Mouse (Mus musculus): ENCODE results near the gene Dyrk1a. TPM values are rescaled to one million over a fixed set of nuclear protein-coding genes. Genes with fewer than 3 reads are reported as not detected.
A peak's percentile ranks its signal among the peaks of the same experiment; 100 is the strongest.

The Dyrk1a gene
- polyA plus RNA-seq, 1 experiment, result 41.7 TPM

DNA sequence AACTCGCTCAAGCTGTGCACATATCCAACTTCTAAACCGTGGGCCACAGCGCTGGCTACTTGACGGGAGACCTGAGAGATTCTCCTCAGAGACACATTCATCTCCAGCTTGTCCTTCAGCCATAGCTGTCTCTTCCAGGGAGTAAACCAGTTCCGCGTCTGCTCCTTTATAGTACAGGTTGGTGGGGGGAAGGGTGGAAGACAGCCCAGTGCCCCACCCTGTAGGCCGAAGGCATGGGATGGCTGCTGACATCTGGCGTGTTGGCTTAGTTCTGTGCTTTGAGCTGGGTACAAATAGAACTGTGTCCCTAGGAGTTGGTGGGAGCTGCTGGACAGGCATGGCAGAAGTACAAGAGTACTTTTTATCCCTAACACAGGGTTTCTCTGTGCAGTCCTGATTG, 18.4 kb downstream of the Dyrk1a start:
- TF ChIP-seq POLR2A (IDR thresholded peaks at IDR 0.05; ENCODE audit: borderline replicate concordance, insufficient read depth, low read length), result no peak
- no peak for TF ChIP-seq CTCF (IDR thresholded peaks at IDR 0.05; ENCODE audit: borderline replicate concordance, insufficient read depth, low read depth, low read length)
- peak in 1 of 2 experiments; percentile 50 for DNase-seq
- H3K4me3 ChIP-seq (replicated peaks; ENCODE audit: insufficient read depth, low read depth, low read length), result no peak overlapping the region
- H3K4me1 ChIP-seq (ENCODE audit: control insufficient read depth, insufficient read depth, low read length), result peaks cover 46% of the 10 kb centered on the region
- no peaks in the 10 kb centered on the region for H3K27me3 ChIP-seq (ENCODE audit: control insufficient read depth, insufficient read depth, low read length)
- WGBS, result 9% methylated on average over 8 of the region's 8 CpGs
- H3K27ac ChIP-seq (ENCODE audit: insufficient read depth, low read length), result no peak overlapping the region; the same call in 1 of the 2 replicates

DNA sequence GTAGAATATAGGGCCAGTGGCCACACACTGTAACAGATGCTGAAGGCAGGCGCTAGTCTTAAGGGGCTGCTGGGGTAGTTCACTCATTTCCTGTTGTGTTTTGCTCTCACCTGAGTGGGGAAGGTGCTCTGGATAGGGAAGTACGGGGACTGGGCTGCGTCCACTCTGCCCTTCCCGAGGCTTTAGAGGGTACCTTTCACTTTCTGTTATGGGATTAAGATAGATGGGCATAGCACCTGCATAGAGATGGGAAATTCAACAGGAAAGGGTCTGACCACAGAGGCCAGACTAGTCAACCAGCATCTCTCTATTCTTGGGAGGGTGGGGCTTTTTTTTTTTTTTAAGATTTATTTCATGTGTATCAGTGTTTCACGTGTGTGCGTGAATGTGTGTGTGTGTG, 19.2 kb downstream of the Dyrk1a start:
- DNase-seq, result no peak
- TF ChIP-seq CTCF (IDR thresholded peaks at IDR 0.05; ENCODE audit: borderline replicate concordance, insufficient read depth, low read depth, low read length) (no peak), POLR2A (IDR thresholded peaks at IDR 0.05; ENCODE audit: borderline replicate concordance, insufficient read depth, low read length) (no peak)
- no peaks in the 10 kb centered on the region for H3K27me3 ChIP-seq (ENCODE audit: control insufficient read depth, insufficient read depth, low read length)
- H3K4me1 ChIP-seq (ENCODE audit: control insufficient read depth, insufficient read depth, low read length), result peaks cover 39% of the 10 kb centered on the region
- no peak overlapping the region for H3K4me3 ChIP-seq (replicated peaks; ENCODE audit: insufficient read depth, low read depth, low read length)
- H3K27ac ChIP-seq (ENCODE audit: insufficient read depth, low read length), result no peak overlapping the region
- WGBS, result 71% methylated on average over 6 of the region's 6 CpGs

DNA sequence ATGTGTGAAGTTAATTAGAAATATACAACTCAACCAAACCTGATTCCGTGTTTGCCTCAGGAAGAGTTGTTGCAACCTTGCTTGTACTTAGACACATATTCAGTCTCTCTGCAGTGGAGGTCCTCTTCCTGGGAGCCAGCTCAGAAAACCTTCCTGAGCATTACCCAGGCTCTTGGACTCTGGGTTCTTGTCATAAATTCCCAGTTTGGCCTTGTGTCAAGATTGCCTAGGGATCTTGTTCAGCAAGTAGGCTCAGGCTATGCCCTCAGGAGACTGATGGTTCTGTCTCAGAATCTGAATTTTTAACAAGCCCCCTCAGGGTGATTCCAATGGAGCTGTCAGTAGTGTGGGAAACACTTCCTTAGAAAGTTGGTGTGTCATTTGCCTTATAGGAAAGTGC, 19.8 kb downstream of the Dyrk1a start:
- no peak overlapping the region for H3K27ac ChIP-seq (ENCODE audit: insufficient read depth, low read length)
- H3K4me1 ChIP-seq (ENCODE audit: control insufficient read depth, insufficient read depth, low read length), result peaks cover 38% of the 10 kb centered on the region
- 68% methylated on average over 1 of the region's 1 CpGs for WGBS
- TF ChIP-seq CTCF (IDR thresholded peaks at IDR 0.05; ENCODE audit: borderline replicate concordance, insufficient read depth, low read depth, low read length) (no peak), POLR2A (IDR thresholded peaks at IDR 0.05; ENCODE audit: borderline replicate concordance, insufficient read depth, low read length) (no peak)
- no peak overlapping the region for H3K4me3 ChIP-seq (replicated peaks; ENCODE audit: insufficient read depth, low read depth, low read length)
- H3K27me3 ChIP-seq (ENCODE audit: control insufficient read depth, insufficient read depth, low read length), result no peaks in the 10 kb centered on the region
- peak in 1 of 2 experiments; percentile 32 for DNase-seq

DNA sequence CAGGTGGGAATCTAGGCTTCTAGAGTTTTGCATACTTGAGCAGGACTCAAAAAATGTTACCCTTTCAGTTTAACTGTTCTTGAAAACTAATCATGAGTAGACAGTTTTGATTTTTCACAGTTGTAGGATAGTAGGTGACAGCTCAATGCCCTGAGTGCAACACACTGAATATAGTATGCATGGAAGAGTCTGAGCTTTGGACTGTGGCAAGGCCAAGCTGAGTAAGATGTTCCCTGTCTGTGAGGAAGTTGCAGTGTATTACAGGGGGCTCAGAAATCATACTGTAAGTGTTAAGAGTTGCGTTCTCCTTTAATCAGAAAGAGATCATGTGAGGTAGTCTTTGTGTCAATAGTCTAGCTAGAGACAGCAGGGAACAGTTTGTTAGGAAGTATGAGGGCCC, 20.4 kb downstream of the Dyrk1a start:
- no peak for DNase-seq
- Histone ChIP-seq H3K27me3 (ENCODE audit: control insufficient read depth, insufficient read depth, low read length) (no peaks in the 10 kb centered on the region), H3K4me3 (replicated peaks; ENCODE audit: insufficient read depth, low read depth, low read length) (no peak overlapping the region), H3K27ac (ENCODE audit: insufficient read depth, low read length) (no peak overlapping the region), H3K4me1 (ENCODE audit: control insufficient read depth, insufficient read depth, low read length) (peaks cover 34% of the 10 kb centered on the region)
- TF ChIP-seq CTCF (IDR thresholded peaks at IDR 0.05; ENCODE audit: borderline replicate concordance, insufficient read depth, low read depth, low read length) (no peak), POLR2A (IDR thresholded peaks at IDR 0.05; ENCODE audit: borderline replicate concordance, insufficient read depth, low read length) (no peak)
- 84% methylated on average over 1 of the region's 1 CpGs for WGBS

DNA sequence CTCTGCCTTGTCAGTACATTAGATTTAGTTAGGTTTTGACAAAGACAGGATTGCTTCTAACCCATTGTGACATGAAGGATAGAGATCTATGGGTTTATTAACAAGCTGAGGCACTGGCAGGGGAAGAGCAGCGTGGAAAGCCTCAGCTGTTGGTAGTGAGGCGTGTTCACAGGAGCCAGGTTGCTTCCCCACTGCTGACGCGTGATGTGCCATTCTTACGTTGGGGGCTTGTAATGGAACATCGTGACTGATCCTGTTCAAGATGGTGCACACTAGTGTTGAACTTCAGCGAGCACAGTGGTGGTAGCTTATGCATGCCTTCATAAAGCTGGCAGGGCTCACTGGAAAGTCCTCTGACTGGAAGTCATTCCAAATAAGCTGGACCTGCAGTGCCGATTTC, 21.2 kb downstream of the Dyrk1a start:
- DNase-seq, result no peak
- H3K27me3 ChIP-seq (ENCODE audit: control insufficient read depth, insufficient read depth, low read length), result no peaks in the 10 kb centered on the region
- peaks cover 34% of the 10 kb centered on the region for H3K4me1 ChIP-seq (ENCODE audit: control insufficient read depth, insufficient read depth, low read length)
- no peak overlapping the region for H3K4me3 ChIP-seq (replicated peaks; ENCODE audit: insufficient read depth, low read depth, low read length)
- H3K27ac ChIP-seq (ENCODE audit: insufficient read depth, low read length), result no peak overlapping the region
- 10% methylated on average over 8 of the region's 8 CpGs for WGBS
- TF ChIP-seq POLR2A (IDR thresholded peaks at IDR 0.05; ENCODE audit: borderline replicate concordance, insufficient read depth, low read length) (no peak), CTCF (IDR thresholded peaks at IDR 0.05; ENCODE audit: borderline replicate concordance, insufficient read depth, low read depth, low read length) (no peak)

DNA sequence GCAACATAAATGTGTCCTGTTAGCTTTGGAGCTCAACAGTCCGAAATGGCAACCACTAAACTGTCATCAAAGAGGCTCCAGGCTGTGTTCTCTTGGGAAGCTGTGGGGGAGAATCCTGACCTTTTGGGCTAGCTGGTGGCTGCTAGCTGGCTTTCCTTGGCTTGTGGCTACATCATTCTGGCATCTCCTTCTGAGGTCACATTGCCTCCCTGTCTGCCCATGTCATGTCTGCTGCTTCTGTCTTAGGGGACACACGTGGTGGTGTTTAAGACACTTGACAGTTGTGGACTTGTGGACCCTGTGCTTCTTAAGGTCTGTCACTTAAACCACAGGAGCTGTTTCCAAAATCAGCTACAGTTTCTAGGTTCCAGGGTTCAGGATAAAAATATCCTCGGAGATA, 21.7 kb downstream of the Dyrk1a start:
- H3K4me1 ChIP-seq (ENCODE audit: control insufficient read depth, insufficient read depth, low read length), result peaks cover 31% of the 10 kb centered on the region
- TF ChIP-seq POLR2A (IDR thresholded peaks at IDR 0.05; ENCODE audit: borderline replicate concordance, insufficient read depth, low read length) (no peak), CTCF (IDR thresholded peaks at IDR 0.05; ENCODE audit: borderline replicate concordance, insufficient read depth, low read depth, low read length) (no peak)
- 33% methylated on average over 3 of the region's 3 CpGs for WGBS

DNA sequence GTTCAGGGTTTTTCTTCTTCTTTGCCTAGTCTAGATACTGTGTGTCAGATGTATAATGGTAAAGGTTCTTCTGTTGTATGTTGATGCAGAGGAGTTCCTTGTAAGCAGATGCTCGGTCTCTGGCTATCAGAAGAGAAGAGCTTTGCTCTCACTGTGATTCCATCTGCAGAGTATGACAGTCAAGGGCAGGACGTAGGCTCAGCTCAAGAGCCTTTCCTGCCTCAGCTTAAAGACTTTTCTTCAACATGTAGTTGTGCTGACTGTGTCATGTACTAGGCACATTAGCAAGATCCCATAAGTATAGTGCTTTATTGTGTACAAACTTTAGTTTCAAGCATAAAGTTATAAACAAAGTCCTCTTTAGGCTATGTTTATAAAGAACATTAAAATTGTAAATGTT, 26.8 kb downstream of the Dyrk1a start:
- DNase-seq, result no peak
- no peaks in the 10 kb centered on the region for H3K27me3 ChIP-seq (ENCODE audit: control insufficient read depth, insufficient read depth, low read length)
- H3K4me1 ChIP-seq (ENCODE audit: control insufficient read depth, insufficient read depth, low read length), result peaks cover 17% of the 10 kb centered on the region
- no peak overlapping the region for H3K27ac ChIP-seq (ENCODE audit: insufficient read depth, low read length)
- no peak overlapping the region for H3K4me3 ChIP-seq (replicated peaks; ENCODE audit: insufficient read depth, low read depth, low read length)
- TF ChIP-seq CTCF (IDR thresholded peaks at IDR 0.05; ENCODE audit: borderline replicate concordance, insufficient read depth, low read depth, low read length), result no peak
- TF ChIP-seq POLR2A (IDR thresholded peaks at IDR 0.05; ENCODE audit: borderline replicate concordance, insufficient read depth, low read length), result no peak
- 20% methylated on average over 2 of the region's 2 CpGs for WGBS

More for the DNA sequence above, 21.7 kb downstream of the Dyrk1a start:
- peak in 1 of 2 experiments; percentile 30 for DNase-seq
- no peak overlapping the region for H3K27ac ChIP-seq (ENCODE audit: insufficient read depth, low read length)
- no peaks in the 10 kb centered on the region for H3K27me3 ChIP-seq (ENCODE audit: control insufficient read depth, insufficient read depth, low read length)
- no peak overlapping the region for H3K4me3 ChIP-seq (replicated peaks; ENCODE audit: insufficient read depth, low read depth, low read length)

DNA sequence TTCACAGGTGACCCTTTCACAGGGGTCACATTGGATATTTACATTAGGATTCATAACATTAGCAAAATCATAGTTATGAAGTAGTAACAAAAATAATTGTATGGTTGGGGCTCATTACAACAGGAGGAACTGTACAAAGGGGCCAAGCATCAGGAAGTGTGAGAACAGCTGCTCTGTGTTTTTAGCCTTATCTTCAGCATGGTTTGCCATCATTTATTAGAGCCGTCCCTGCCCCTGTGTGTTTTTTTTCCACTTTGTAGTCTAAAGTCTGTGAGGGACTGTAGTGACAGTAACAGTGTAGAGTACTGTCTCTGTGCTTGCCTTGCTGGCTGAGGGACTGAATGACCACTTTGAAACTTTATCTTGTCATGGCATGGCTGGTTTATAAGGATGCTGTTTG, 27.8 kb downstream of the Dyrk1a start:
- Histone ChIP-seq H3K27ac (ENCODE audit: insufficient read depth, low read length) (no peak overlapping the region), H3K27me3 (ENCODE audit: control insufficient read depth, insufficient read depth, low read length) (no peaks in the 10 kb centered on the region), H3K4me3 (replicated peaks; ENCODE audit: insufficient read depth, low read depth, low read length) (no peak overlapping the region), H3K4me1 (ENCODE audit: control insufficient read depth, insufficient read depth, low read length) (peaks cover 25% of the 10 kb centered on the region)
- TF ChIP-seq CTCF (IDR thresholded peaks at IDR 0.05; ENCODE audit: borderline replicate concordance, insufficient read depth, low read depth, low read length), result no peak
- no peak for TF ChIP-seq POLR2A (IDR thresholded peaks at IDR 0.05; ENCODE audit: borderline replicate concordance, insufficient read depth, low read length)
- DNase-seq, result no peak
- WGBS, result 33% methylated on average over 1 of the region's 1 CpGs

All from cerebellum, adult 2 months (tissue).